Mouse (Mus musculus): ENCODE results near the gene Uvssa. TPM values are rescaled to one million over a fixed set of nuclear protein-coding genes. Genes with fewer than 3 reads are reported as not detected.

Gene Uvssa
- total and polyA plus RNA-seq, 2 experiments from 2014 or later, result 3.7 to 5.5 TPM

DNA sequence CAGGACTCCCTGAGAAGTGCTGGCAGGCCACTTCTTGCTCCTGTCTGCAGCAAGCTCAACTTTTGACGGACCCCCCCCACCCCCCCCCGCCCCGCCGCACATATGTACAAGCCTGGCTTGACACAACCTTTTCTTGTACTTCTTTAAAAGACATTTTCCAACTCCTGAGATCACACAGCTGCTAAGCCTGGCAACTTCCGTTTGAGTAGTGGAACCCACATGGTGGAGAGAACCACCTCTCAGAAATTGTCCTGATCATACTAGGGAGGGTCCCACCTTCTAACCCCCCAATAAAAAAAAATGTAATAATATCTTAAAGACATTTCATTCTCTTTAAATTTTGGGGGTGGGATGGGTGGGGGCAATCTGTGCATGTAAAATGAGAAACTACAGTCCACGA lies 1.2 kb upstream of the Uvssa start:
- Histone ChIP-seq H3K27me3 (ENCODE audit: control insufficient read depth, insufficient read depth, low read length) (no peaks in the 10 kb centered on the region), H3K9ac (replicated peaks; ENCODE audit: low read depth, low read length) (no peak overlapping the region), H3K9me3 (replicated peaks; ENCODE audit: control insufficient read depth, low read length) (no peaks in the 10 kb centered on the region), H3K36me3 (replicated peaks; ENCODE audit: control insufficient read depth, insufficient read depth, low read length) (peaks cover 37% of the 10 kb centered on the region), H3K4me2 (ENCODE audit: low read depth, low read length) (peak overlapping the region; percentile 81), H3K4me3 (ENCODE audit: low read depth, low read length) (peak overlapping the region; percentile 73), H3K4me1 (ENCODE audit: control insufficient read depth, insufficient read depth) (0 out of 2 replicates have a peak, but pooled peaks cover 5% of the 10 kb centered on the region), H3K27ac (ENCODE audit: low read depth) (no peak overlapping the region)
- TF ChIP-seq EP300 (IDR thresholded peaks at IDR 0.05; ENCODE audit: low read depth), result no peak
- TF ChIP-seq CTCF (IDR thresholded peaks at IDR 0.05; ENCODE audit: low read depth), result no peak
- DNase-seq (ENCODE audit: low spot score) (no peak), ATAC-seq (ENCODE audit: insufficient read depth, low read depth) (no peak)
- WGBS, result 31% methylated on average over 6 of the region's 6 CpGs

GRCm38 (mm10) chr5:33377801-33378301 lies 498 bp upstream of the Uvssa start:
- H3K9ac ChIP-seq (replicated peaks; ENCODE audit: low read depth, low read length), result peak overlapping the region; percentile 60
- TF ChIP-seq CTCF (IDR thresholded peaks at IDR 0.05; ENCODE audit: low read depth) (no peak), EP300 (IDR thresholded peaks at IDR 0.05; ENCODE audit: low read depth) (no peak)
- H3K36me3 ChIP-seq (replicated peaks; ENCODE audit: control insufficient read depth, insufficient read depth, low read length), result peaks cover 30% of the 10 kb centered on the region
- H3K27me3 ChIP-seq (ENCODE audit: control insufficient read depth, insufficient read depth, low read length), result no peaks in the 10 kb centered on the region
- WGBS, result under 1% methylated on average over 21 of the region's 21 CpGs
- H3K4me1 ChIP-seq (ENCODE audit: control insufficient read depth, insufficient read depth), result 0 out of 2 replicates have a peak, but pooled peaks cover 5% of the 10 kb centered on the region
- DNase-seq (ENCODE audit: low spot score) (no peak), ATAC-seq (ENCODE audit: insufficient read depth, low read depth) (no peak; the same call in 1 of the 2 replicates)
- peak overlapping the region; percentile 98 for H3K27ac ChIP-seq (ENCODE audit: low read depth)
- H3K4me2 ChIP-seq (ENCODE audit: low read depth, low read length), result peak overlapping the region; percentile 81
- H3K4me3 ChIP-seq (ENCODE audit: low read depth, low read length), result peak overlapping the region; percentile 73
- H3K9me3 ChIP-seq (replicated peaks; ENCODE audit: control insufficient read depth, low read length), result no peaks in the 10 kb centered on the region

- H3K4me2 ChIP-seq (ENCODE audit: low read depth, low read length), result no peak overlapping the region
- DNase-seq (ENCODE audit: low spot score) (no peak), ATAC-seq (ENCODE audit: insufficient read depth, low read depth) (no peak)
- H3K27me3 ChIP-seq (ENCODE audit: control insufficient read depth, insufficient read depth, low read length), result no peaks in the 10 kb centered on the region
- no peak overlapping the region for H3K4me3 ChIP-seq (ENCODE audit: low read depth, low read length)
- H3K9me3 ChIP-seq (replicated peaks; ENCODE audit: control insufficient read depth, low read length), result no peaks in the 10 kb centered on the region
- H3K27ac ChIP-seq (ENCODE audit: low read depth), result no peak overlapping the region
- peaks cover 24% of the 10 kb centered on the region; the same call in 1 of the 2 replicates for H3K36me3 ChIP-seq (replicated peaks; ENCODE audit: control insufficient read depth, insufficient read depth, low read length)
- no peak for TF ChIP-seq EP300 (IDR thresholded peaks at IDR 0.05; ENCODE audit: low read depth)
- H3K4me1 ChIP-seq (ENCODE audit: control insufficient read depth, insufficient read depth), result no peaks in the 10 kb centered on the region
- WGBS, result 72% methylated on average over 11 of the region's 11 CpGs
- no peak overlapping the region for H3K9ac ChIP-seq (replicated peaks; ENCODE audit: low read depth, low read length)
Observed at GRCm38 (mm10) chr5:33387550-33387949, 9.2 kb downstream of the Uvssa start.

DNA sequence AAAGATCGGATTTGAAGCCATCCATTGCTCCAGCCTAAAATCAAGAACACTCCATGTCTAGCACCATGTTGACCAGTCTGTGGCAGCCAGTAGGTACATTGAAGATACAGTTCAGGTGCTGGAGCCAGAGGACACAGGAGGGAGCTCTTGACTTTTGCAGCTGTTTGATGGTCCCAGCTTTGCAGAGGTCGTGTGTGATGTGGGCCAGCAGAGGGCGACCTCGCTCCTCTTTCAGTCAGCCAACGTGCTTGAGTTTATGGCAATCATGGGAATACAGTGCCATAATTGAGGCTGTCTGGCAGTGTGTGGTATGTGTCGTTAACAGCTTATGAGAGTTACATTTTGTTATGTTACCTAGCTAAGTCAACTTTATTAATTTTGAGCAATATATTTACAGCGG lies 15.5 kb downstream of the Uvssa start:
- Histone ChIP-seq H3K27ac (ENCODE audit: low read depth) (no peak overlapping the region), H3K27me3 (ENCODE audit: control insufficient read depth, insufficient read depth, low read length) (no peaks in the 10 kb centered on the region), H3K9ac (replicated peaks; ENCODE audit: low read depth, low read length) (no peak overlapping the region), H3K4me3 (ENCODE audit: low read depth, low read length) (no peak overlapping the region), H3K4me1 (ENCODE audit: control insufficient read depth, insufficient read depth) (no peaks in the 10 kb centered on the region), H3K9me3 (replicated peaks; ENCODE audit: control insufficient read depth, low read length) (no peaks in the 10 kb centered on the region), H3K4me2 (ENCODE audit: low read depth, low read length) (no peak overlapping the region), H3K36me3 (replicated peaks; ENCODE audit: control insufficient read depth, insufficient read depth, low read length) (peaks cover 21% of the 10 kb centered on the region; the same call in 1 of the 2 replicates)
- whole genome bisulfite sequencing, result 16% methylated on average over 7 of the region's 7 CpGs
- ATAC-seq (ENCODE audit: insufficient read depth, low read depth), result peak; percentile 69; the same call in 1 of the 2 replicates
- TF ChIP-seq CTCF (IDR thresholded peaks at IDR 0.05; ENCODE audit: low read depth) (peak; percentile 98), EP300 (IDR thresholded peaks at IDR 0.05; ENCODE audit: low read depth) (no peak)
- peak; percentile 71 for DNase-seq (ENCODE audit: low spot score)

GRCm38 (mm10) chr5:33395693-33396092 lies 17.3 kb downstream of the Uvssa start:
- peaks cover 8% of the 10 kb centered on the region for H3K4me1 ChIP-seq (ENCODE audit: control insufficient read depth, insufficient read depth)
- ATAC-seq (ENCODE audit: insufficient read depth, low read depth) (no peak), DNase-seq (ENCODE audit: low spot score) (no peak)
- no peak overlapping the region for H3K27ac ChIP-seq (ENCODE audit: low read depth)
- H3K4me3 ChIP-seq (ENCODE audit: low read depth, low read length), result no peak overlapping the region
- H3K36me3 ChIP-seq (replicated peaks; ENCODE audit: control insufficient read depth, insufficient read depth, low read length), result peaks cover 14% of the 10 kb centered on the region; the same call in 1 of the 2 replicates
- TF ChIP-seq EP300 (IDR thresholded peaks at IDR 0.05; ENCODE audit: low read depth), result no peak
- no peak for TF ChIP-seq CTCF (IDR thresholded peaks at IDR 0.05; ENCODE audit: low read depth)
- H3K9ac ChIP-seq (replicated peaks; ENCODE audit: low read depth, low read length), result no peak overlapping the region
- no peak overlapping the region for H3K4me2 ChIP-seq (ENCODE audit: low read depth, low read length)
- 84% methylated on average over 11 of the region's 11 CpGs for WGBS
- H3K9me3 ChIP-seq (replicated peaks; ENCODE audit: control insufficient read depth, low read length), result no peaks in the 10 kb centered on the region
- no peaks in the 10 kb centered on the region for H3K27me3 ChIP-seq (ENCODE audit: control insufficient read depth, insufficient read depth, low read length)

GRCm38 (mm10) chr5:33396828-33397227 lies 18.5 kb downstream of the Uvssa start:
- H3K4me2 ChIP-seq (ENCODE audit: low read depth, low read length), result no peak overlapping the region
- TF ChIP-seq EP300 (IDR thresholded peaks at IDR 0.05; ENCODE audit: low read depth), result no peak
- no peak for TF ChIP-seq CTCF (IDR thresholded peaks at IDR 0.05; ENCODE audit: low read depth)
- peaks cover 8% of the 10 kb centered on the region for H3K4me1 ChIP-seq (ENCODE audit: control insufficient read depth, insufficient read depth)
- ATAC-seq (ENCODE audit: insufficient read depth, low read depth) (no peak), DNase-seq (ENCODE audit: low spot score) (no peak)
- H3K27ac ChIP-seq (ENCODE audit: low read depth), result no peak overlapping the region
- no peaks in the 10 kb centered on the region for H3K27me3 ChIP-seq (ENCODE audit: control insufficient read depth, insufficient read depth, low read length)
- 85% methylated on average over 7 of the region's 7 CpGs for WGBS
- H3K36me3 ChIP-seq (replicated peaks; ENCODE audit: control insufficient read depth, insufficient read depth, low read length), result peaks cover 11% of the 10 kb centered on the region; the same call in 1 of the 2 replicates
- H3K9ac ChIP-seq (replicated peaks; ENCODE audit: low read depth, low read length), result no peak overlapping the region
- H3K4me3 ChIP-seq (ENCODE audit: low read depth, low read length), result no peak overlapping the region
- no peaks in the 10 kb centered on the region for H3K9me3 ChIP-seq (replicated peaks; ENCODE audit: control insufficient read depth, low read length)

Data from heart, postnatal 0 days (tissue).